Mouse (Mus musculus) ES-Bruce4 (cell line): ENCODE data around the gene Gm8251.

Source experiments
- CTCF ChIP-seq: IDR thresholded peaks from one replicate; pipeline ENCODE4 v1.8.1; 2011; ENCODE audit warnings: low read depth, low read length
- EP300 ChIP-seq: IDR thresholded peaks from 2 replicates; pipeline ENCODE4 v1.6.1; 2011; ENCODE audit warnings: low read depth, low read length; ENCODE audit not compliant: insufficient read depth
- POLR2A ChIP-seq: IDR thresholded peaks from one replicate; pipeline ENCODE4 v1.8.1; 2011; ENCODE audit warnings: low read length; ENCODE audit not compliant: insufficient read depth

DNA sequence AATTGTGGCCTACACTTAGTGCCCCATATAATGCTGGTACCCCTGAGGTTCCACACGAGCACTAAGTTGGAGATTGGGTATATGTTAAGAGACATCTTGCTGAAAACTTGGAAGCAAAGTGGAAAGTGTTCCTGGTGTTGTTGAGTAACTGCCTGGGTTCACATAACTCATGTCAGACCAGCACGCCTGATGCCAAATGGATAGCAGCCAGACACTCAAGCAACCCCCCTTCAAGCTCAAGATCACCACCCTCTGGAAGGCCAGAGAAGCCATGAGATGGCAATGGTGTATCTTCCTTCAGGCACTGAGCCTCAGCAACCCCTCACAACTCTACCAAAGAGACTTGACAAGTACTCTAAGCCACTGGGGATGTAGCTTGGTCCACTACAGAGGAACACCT lies 15.2 kb downstream of the Gm8251 start:
- TF ChIP-seq EP300 = no peak
- TF ChIP-seq CTCF = no peak
- no peak for TF ChIP-seq POLR2A
